Mouse (Mus musculus): ENCODE data around the gene Derl2. TPM values are rescaled to one million over a fixed set of nuclear protein-coding genes. Genes with fewer than 3 reads are reported as not detected.

The Derl2 gene
- polyA plus RNA-seq (2015; fragmentation: Nextera tagmentation; extraction: Ambion mirVana): 35.8 and 37.8 TPM in 2 replicates

- no peaks in the 10 kb centered on the region for H3K9me3 ChIP-seq
- no peaks in the 10 kb centered on the region for H3K27me3 ChIP-seq
- whole genome bisulfite sequencing: under 1% methylated on average over 71 of the region's 71 CpGs
- peaks cover 54% of the 10 kb centered on the region for H3K4me1 ChIP-seq (replicated peaks)
- H3K36me3 ChIP-seq: peaks cover 9% of the 10 kb centered on the region
- H3K4me3 ChIP-seq: peak within 1 kb of the TSS; percentile 89
- peak within 1 kb of the TSS; percentile 92 for H3K9ac ChIP-seq
- peak within 1 kb of the TSS; percentile 86 for H3K27ac ChIP-seq (replicated peaks)
- peak; percentile 100 for ATAC-seq (ENCODE audit: low read depth)
- peak within 1 kb of the TSS; percentile 89 for H3K4me2 ChIP-seq
Observed at GRCm38 (mm10) chr11:71019201-71020068, at the start of gene Derl2, which contains the start of gene Mis12. TSS of gene Derl2 (minus strand) at chr11:71019841. TSS of gene Mis12 (plus strand) at chr11:71019611.

- 0 out of 2 replicates have a peak, but pooled peaks have one; percentile 65 for ATAC-seq (ENCODE audit: low read depth)
- 9% methylated on average over 1 of the region's 1 CpGs for WGBS
Observed at GRCm38 (mm10) chr11:71052554-71052953, 32.9 kb upstream of the Derl2 start.

DNA sequence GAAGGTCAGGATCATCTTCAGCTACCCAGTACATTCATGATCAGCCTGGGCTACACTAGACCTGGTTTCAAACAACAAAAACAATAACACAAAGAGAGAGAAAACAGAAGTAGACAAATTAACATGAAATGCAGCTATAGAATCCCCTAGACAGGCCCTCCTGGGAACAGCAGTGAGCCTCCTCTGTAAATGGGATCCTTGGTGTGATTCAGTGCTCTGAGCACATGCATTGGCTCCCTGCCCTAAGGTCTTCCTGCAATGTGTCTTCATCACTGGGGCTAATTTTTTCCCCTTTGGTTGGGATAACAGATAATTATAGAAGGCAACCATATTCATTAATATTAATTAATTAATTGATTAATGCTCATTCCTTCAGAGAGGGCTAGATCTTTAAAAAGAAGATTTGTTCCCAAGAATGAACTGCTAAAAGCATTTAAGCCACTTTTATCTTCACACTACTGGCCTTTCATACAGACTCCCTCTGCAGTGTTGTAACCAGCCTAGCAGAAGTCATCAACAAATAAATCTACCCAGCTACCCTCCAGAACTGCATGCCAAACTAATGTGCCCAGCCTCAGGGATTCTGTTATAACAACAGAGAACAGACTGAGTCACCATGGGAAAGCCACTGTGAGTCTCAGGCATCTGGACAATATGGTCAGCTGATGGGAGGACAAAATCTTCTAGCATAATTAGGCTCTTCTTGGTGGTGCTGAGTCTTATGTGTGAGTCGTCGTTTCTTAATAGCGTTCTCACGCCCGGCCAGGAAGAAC, 20.1 kb upstream of the Derl2 start:
- H3K4me1 ChIP-seq (replicated peaks): no peaks in the 10 kb centered on the region
- no peaks in the 10 kb centered on the region for H3K9me3 ChIP-seq
- no peak for ATAC-seq (ENCODE audit: low read depth)
- H3K27ac ChIP-seq (replicated peaks): no peak overlapping the region
- no peak overlapping the region for H3K9ac ChIP-seq
- no peaks in the 10 kb centered on the region for H3K27me3 ChIP-seq
- H3K4me3 ChIP-seq: no peak overlapping the region
- 92% methylated on average over 5 of the region's 5 CpGs for WGBS
- no peaks in the 10 kb centered on the region for H3K36me3 ChIP-seq
- H3K4me2 ChIP-seq: no peak overlapping the region

More at GRCm38 (mm10) chr11:71052554-71052953, 32.9 kb upstream of the Derl2 start:
- Histone ChIP-seq H3K4me1 (replicated peaks) (no peaks in the 10 kb centered on the region), H3K27me3 (no peaks in the 10 kb centered on the region), H3K9ac (no peak overlapping the region), H3K4me2 (no peak overlapping the region), H3K9me3 (no peaks in the 10 kb centered on the region), H3K36me3 (no peaks in the 10 kb centered on the region), H3K4me3 (no peak overlapping the region), H3K27ac (replicated peaks) (no peak overlapping the region)

DNA sequence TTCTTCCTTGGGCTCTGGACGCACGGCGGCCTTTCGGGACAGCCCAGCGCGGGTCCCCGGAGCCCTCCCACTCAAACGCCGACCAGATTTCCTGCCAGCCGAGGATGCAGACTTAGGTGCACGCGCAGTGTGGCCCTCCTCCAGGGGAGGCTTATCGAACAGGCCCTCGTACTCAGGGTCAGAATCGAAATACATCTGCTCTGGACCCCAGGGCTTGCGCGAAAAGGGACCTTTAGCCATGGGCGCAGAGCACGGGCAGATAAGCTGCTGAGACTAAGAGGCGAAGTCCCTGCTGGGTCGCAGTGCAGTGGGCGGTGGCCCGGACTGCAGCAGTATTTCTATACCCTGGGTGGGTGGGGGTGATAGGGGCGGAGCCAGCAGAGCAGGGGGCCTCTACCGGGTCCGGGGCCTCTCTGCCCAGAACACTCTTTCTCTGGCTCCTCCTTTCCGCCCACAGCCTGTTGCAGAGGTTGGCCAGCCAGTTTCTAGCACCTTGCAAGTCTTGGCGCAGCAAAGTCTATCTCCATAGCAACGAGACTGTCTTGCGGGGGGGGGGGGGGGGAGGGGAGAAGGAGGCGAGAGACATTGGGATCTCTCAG, 13.6 kb upstream of the Derl2 start, which contains the start of gene 6330403K07Rik:
Gene 6330403K07Rik, minus strand, starts transcription at position 351 of the 599 bp plus-strand sequence.
- Histone ChIP-seq H3K9me3 (no peaks in the 10 kb centered on the region), H3K4me2 (peak within 1 kb of the TSS; percentile 82), H3K27me3 (no peaks in the 10 kb centered on the region), H3K4me3 (peak within 1 kb of the TSS; percentile 72), H3K9ac (peak within 1 kb of the TSS; percentile 95), H3K27ac (replicated peaks) (peak within 1 kb of the TSS; percentile 95), H3K36me3 (peaks cover 11% of the 10 kb centered on the region; the same call in 1 of the 2 replicates), H3K4me1 (replicated peaks) (peaks cover 31% of the 10 kb centered on the region)
- ATAC-seq (ENCODE audit: low read depth): peak; percentile 96
- WGBS: under 1% methylated on average over 29 of the region's 31 CpGs

- H3K4me2 ChIP-seq: peak overlapping the region; percentile 82
- H3K4me1 ChIP-seq (replicated peaks): peaks cover 31% of the 10 kb centered on the region
- H3K36me3 ChIP-seq: peaks cover 18% of the 10 kb centered on the region
- H3K27me3 ChIP-seq: no peaks in the 10 kb centered on the region
- peak overlapping the region; percentile 72 for H3K4me3 ChIP-seq
- no peaks in the 10 kb centered on the region for H3K9me3 ChIP-seq
- ATAC-seq (ENCODE audit: low read depth): peak; percentile 68; the same call in 1 of the 2 replicates
- peak overlapping the region; percentile 95 for H3K9ac ChIP-seq
- WGBS: 2% methylated on average over 26 of the region's 26 CpGs
- peak overlapping the region; percentile 95 for H3K27ac ChIP-seq (replicated peaks)
Observed at GRCm38 (mm10) chr11:71032491-71033162, 13.0 kb upstream of the Derl2 start.

DNA sequence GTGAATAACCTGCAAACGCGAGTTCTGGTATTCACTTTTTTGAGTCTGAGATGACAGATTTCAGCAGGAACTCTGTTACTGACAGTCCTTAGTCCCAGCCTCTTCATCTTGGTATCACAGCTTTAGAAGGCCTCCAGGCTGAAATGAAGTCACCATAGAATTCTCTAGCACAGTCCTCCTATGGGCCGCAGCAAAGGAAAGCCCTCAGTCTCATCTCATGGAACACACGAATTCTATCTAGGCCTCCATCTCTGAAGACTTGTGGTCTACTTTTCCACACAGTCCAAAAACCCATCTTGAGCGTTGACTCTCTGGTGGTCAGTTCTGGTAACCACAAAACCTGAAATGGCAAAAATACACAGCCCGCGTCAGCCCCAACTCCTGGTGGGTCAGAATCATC, 12.4 kb upstream of the Derl2 start:
- H3K9ac ChIP-seq: peak overlapping the region; percentile 95
- no peak for ATAC-seq (ENCODE audit: low read depth)
- H3K36me3 ChIP-seq: peaks cover 23% of the 10 kb centered on the region
- peak overlapping the region; percentile 72 for H3K4me3 ChIP-seq
- H3K27me3 ChIP-seq: no peaks in the 10 kb centered on the region
- H3K9me3 ChIP-seq: no peaks in the 10 kb centered on the region
- 69% methylated on average over 7 of the region's 7 CpGs for WGBS
- H3K4me1 ChIP-seq (replicated peaks): peaks cover 31% of the 10 kb centered on the region
- H3K4me2 ChIP-seq: peak overlapping the region; percentile 82
- H3K27ac ChIP-seq (replicated peaks): peak overlapping the region; percentile 95

DNA sequence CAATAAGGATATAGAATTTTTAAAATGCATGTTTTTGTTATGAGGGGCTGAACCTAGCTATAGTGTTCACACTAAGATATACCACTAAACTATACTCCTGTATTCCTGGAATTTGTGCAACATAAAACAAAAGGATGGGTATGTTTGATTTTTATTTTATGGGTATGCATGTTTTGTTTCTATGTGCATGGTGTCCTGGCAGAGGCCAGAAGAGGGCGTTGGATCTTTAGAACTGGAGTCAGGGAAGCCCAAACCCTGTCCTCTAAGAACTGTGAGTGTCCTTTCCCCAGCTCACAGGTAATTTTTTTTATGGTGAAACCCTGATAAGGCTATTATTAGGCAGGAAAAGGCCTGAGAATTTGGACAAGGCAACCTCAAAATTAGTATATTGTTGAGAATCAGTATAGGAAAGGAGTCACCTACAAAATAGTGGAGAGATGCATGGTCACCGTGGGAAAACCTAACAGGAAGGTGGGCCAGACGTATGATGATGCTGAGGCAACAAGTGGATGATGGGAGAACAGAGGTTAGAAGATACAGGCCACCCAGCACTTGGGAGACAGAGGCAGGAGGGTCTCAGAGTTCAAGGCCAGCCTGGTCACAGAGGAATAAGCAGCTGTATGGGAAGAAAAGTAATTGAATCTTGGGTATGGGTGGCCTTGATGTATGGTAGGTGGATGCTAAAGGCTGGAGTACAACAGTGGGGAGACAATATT, 9.9 kb upstream of the Derl2 start:
- peaks cover 31% of the 10 kb centered on the region for H3K4me1 ChIP-seq (replicated peaks)
- 72% methylated on average over 3 of the region's 3 CpGs for WGBS
- no peak overlapping the region for H3K27ac ChIP-seq (replicated peaks)
- no peak overlapping the region for H3K9ac ChIP-seq
- H3K27me3 ChIP-seq: no peaks in the 10 kb centered on the region
- peaks cover 46% of the 10 kb centered on the region for H3K36me3 ChIP-seq
- no peak for ATAC-seq (ENCODE audit: low read depth)
- no peak overlapping the region for H3K4me3 ChIP-seq
- no peaks in the 10 kb centered on the region for H3K9me3 ChIP-seq
- no peak overlapping the region for H3K4me2 ChIP-seq

- peaks cover 22% of the 10 kb centered on the region for H3K4me1 ChIP-seq (replicated peaks)
- no peak for ATAC-seq (ENCODE audit: low read depth)
- no peaks in the 10 kb centered on the region for H3K27me3 ChIP-seq
- no peaks in the 10 kb centered on the region for H3K9me3 ChIP-seq
- H3K36me3 ChIP-seq: peaks cover 51% of the 10 kb centered on the region
- no peak overlapping the region for H3K4me3 ChIP-seq
- H3K27ac ChIP-seq (replicated peaks): no peak overlapping the region
- no peak overlapping the region for H3K4me2 ChIP-seq
- 82% methylated on average over 3 of the region's 3 CpGs for WGBS
- H3K9ac ChIP-seq: peak overlapping the region; percentile 22; the same call in 1 of the 2 replicates
Observed at GRCm38 (mm10) chr11:71028280-71028679, 8.6 kb upstream of the Derl2 start.

- H3K9ac ChIP-seq: peak overlapping the region; percentile 92
- peaks cover 54% of the 10 kb centered on the region for H3K4me1 ChIP-seq (replicated peaks)
- no peaks in the 10 kb centered on the region for H3K27me3 ChIP-seq
- peak; percentile 30 for ATAC-seq (ENCODE audit: low read depth)
- WGBS: 6% methylated on average over 28 of the region's 28 CpGs
- H3K36me3 ChIP-seq: peaks cover 12% of the 10 kb centered on the region
- peak overlapping the region; percentile 86 for H3K27ac ChIP-seq (replicated peaks)
- peak overlapping the region; percentile 89 for H3K4me3 ChIP-seq
- no peaks in the 10 kb centered on the region for H3K9me3 ChIP-seq
- H3K4me2 ChIP-seq: peak overlapping the region; percentile 80
Observed at GRCm38 (mm10) chr11:71018416-71019200, 1.0 kb downstream of the Derl2 start.

DNA sequence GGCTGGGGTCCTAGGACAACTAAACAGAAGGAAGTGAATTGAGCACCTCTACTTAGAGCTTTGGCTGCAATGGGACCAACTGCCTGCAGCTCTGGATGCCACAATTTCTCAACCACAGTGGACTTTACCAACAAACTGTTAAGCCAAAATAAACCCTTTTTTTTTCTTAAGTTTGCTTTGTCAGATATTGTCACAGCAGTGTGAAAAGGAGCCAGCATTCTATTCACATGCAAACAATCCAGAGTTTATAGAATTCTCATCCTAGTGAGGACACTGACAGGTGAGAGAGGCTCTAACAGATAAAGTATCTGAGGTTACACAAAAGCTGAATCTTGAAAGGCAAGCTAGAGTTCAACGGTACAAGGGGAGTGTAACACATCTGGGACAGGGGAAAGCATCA, 2.6 kb downstream of the Derl2 start:
- no peak overlapping the region for H3K9ac ChIP-seq
- H3K27me3 ChIP-seq: no peaks in the 10 kb centered on the region
- no peak for ATAC-seq (ENCODE audit: low read depth)
- no peak overlapping the region for H3K27ac ChIP-seq (replicated peaks)
- H3K4me3 ChIP-seq: no peak overlapping the region
- peaks cover 45% of the 10 kb centered on the region for H3K4me1 ChIP-seq (replicated peaks)
- H3K36me3 ChIP-seq: peaks cover 22% of the 10 kb centered on the region
- WGBS: 94% methylated on average over 1 of the region's 1 CpGs
- H3K9me3 ChIP-seq: no peaks in the 10 kb centered on the region
- H3K4me2 ChIP-seq: no peak overlapping the region
